ENCODE assay signal across 20 mouse cellular contexts in genomic region chr11:76566081-76566480, GRCm38 (mm10). TPM values are rescaled to one million over a fixed set of nuclear protein-coding genes. Genes with fewer than 3 reads are reported as not detected.
DNase-seq lines count a peak whose midpoint lies in the region; ATAC-seq and TF ChIP-seq lines count a peak whose summit lies in the region.
"Had no signal": no experiment of that assay in that cellular context is flagged by ENCODE, and none has a peak within 500 bp of the region (broad histone marks: within the 10 kb centered on the region; RNA-seq: fewer than 3 reads in every experiment).

No protein-coding gene starts in this region.

- no peak overlapping the region for H3K9ac ChIP-seq in CH12.LX (ENCODE audit: insufficient read depth, low read depth)
- no peak overlapping the region for H3K9ac ChIP-seq in embryonic facial prominence, embryonic 14.5 days (ENCODE audit: low read depth, low read length)
- H3K9ac ChIP-seq in midbrain, embryonic 13.5 days (replicated peaks): no peak overlapping the region
- H3K9ac ChIP-seq: heart, embryonic 15.5 days; intestine, embryonic 15.5 days had no signal

- peak overlapping the region; percentile 74; the same call in 1 of the 2 replicates for H3K27ac ChIP-seq in layer of hippocampus, adult 2 months
- H3K27ac ChIP-seq in CH12.LX (ENCODE audit: insufficient read depth, low read depth): no peak overlapping the region
- no peak overlapping the region for H3K27ac ChIP-seq in embryonic facial prominence, embryonic 14.5 days (replicated peaks; ENCODE audit: low read depth, low read length)
- H3K27ac ChIP-seq in midbrain, embryonic 13.5 days: no peak overlapping the region
- H3K27ac ChIP-seq: heart, adult 2 months; heart, embryonic 15.5 days; intestine, embryonic 15.5 days had no signal

- H3K4me2 ChIP-seq in CH12.LX (ENCODE audit: insufficient read depth, low read depth, poor library complexity, severe bottlenecking): no peak overlapping the region
- H3K4me2 ChIP-seq in embryonic facial prominence, embryonic 14.5 days (ENCODE audit: low read depth, low read length): no peak overlapping the region
- H3K4me2 ChIP-seq in midbrain, embryonic 13.5 days (replicated peaks): no peak overlapping the region
- H3K4me2 ChIP-seq: heart, embryonic 11.5 days; heart, embryonic 15.5 days; intestine, embryonic 15.5 days had no signal

- no peaks in the 10 kb centered on the region for H3K36me3 ChIP-seq in CH12.LX (replicated peaks in 1 of 2; ENCODE audit: control insufficient read depth in 1 of 2, insufficient read depth in 1 of 2, low read length in 1 of 2)
- H3K36me3 ChIP-seq in embryonic facial prominence, embryonic 14.5 days (ENCODE audit: control insufficient read depth, insufficient read depth, low read length): no peaks in the 10 kb centered on the region
- H3K36me3 ChIP-seq in midbrain, embryonic 13.5 days: no peaks in the 10 kb centered on the region
- H3K36me3 ChIP-seq: G1E; heart, embryonic 15.5 days; intestine, embryonic 15.5 days had no signal

- TF ChIP-seq EP300 in CH12.LX (IDR thresholded peaks at IDR 0.05; ENCODE audit: low read length): no peak

- 19% methylated on average over 3 of the region's 3 CpGs for WGBS in embryonic facial prominence, embryonic 14.5 days
- WGBS in midbrain, embryonic 13.5 days: 81% methylated on average over 3 of the region's 3 CpGs

- no peak for TF ChIP-seq POLR2A in CH12.LX (IDR thresholded peaks at IDR 0.05; ENCODE audit: low read depth, low read length)

- ATAC-seq in embryonic facial prominence, embryonic 14.5 days (ENCODE audit: low read depth): peak; percentile 61; the same call in 1 of the 2 replicates
- ATAC-seq in midbrain, embryonic 13.5 days: no peak
- no peak for ATAC-seq in cerebellum, adult (ENCODE audit: insufficient number of reproducible peaks, low FRiP score, low TSS enrichment)
- ATAC-seq: activated CD4-positive, CD25-positive, alpha-beta regulatory T cell, adult 4 months; forebrain, embryonic 16.5 days; intestine, embryonic 15.5 days had no signal

- no peak for TF ChIP-seq RAD21 in CH12.LX (IDR thresholded peaks at IDR 0.05; ENCODE audit: low read depth, low read length)

- dilution Hi-C loops in CH12.LX (cut with MboI; ENCODE audit: extremely low pct_ligation_motif_present, extremely low pct_unique_long_range_greater_than_20kb, low sequenced_read_pairs): no loop called here

- TF ChIP-seq CTCF in layer of hippocampus, adult 2 months (conservative IDR thresholded peaks at IDR 0.05): no peak
- no peak for TF ChIP-seq CTCF in CH12.LX (conservative IDR thresholded peaks at IDR 0.05 in 1 of 2, IDR thresholded peaks at IDR 0.05 in 1 of 2; ENCODE audit: low read depth in 2 of 2, low read length in 2 of 2)

- in situ Hi-C loops in CH12.LX (cut with MboI; ENCODE audit: low pct_ligation_motif_present, low pct_unique_long_range_greater_than_20kb, low sequenced_read_pairs): no loop called here

- peak overlapping the region; percentile 89; the same call in 1 of the 2 replicates for H3K4me3 ChIP-seq in layer of hippocampus, adult 2 months
- no peak overlapping the region for H3K4me3 ChIP-seq in CH12.LX (replicated peaks in 1 of 3; ENCODE audit: low read depth in 2 of 3, low read length in 2 of 3, poor library complexity in 1 of 3)
- no peak overlapping the region for H3K4me3 ChIP-seq in embryonic facial prominence, embryonic 14.5 days (ENCODE audit: low read depth, low read length)
- H3K4me3 ChIP-seq in midbrain, embryonic 13.5 days (replicated peaks): no peak overlapping the region
- H3K4me3 ChIP-seq: heart, adult 2 months; heart, embryonic 15.5 days; intestine, embryonic 15.5 days had no signal

- peaks cover 3 to 73% of the 10 kb centered on the region in 2 experiments; a peak in 3 of 4 replicates for H3K4me1 ChIP-seq in CH12.LX (ENCODE audit: control insufficient read depth in 1 of 2, insufficient read depth in 2 of 2)
- peaks cover 38% of the 10 kb centered on the region for H3K4me1 ChIP-seq in embryonic facial prominence, embryonic 14.5 days (ENCODE audit: control insufficient read depth, insufficient read depth, low read length)
- peaks cover 73% of the 10 kb centered on the region for H3K4me1 ChIP-seq in midbrain, embryonic 13.5 days (replicated peaks)

- H3K79me2 ChIP-seq in CH12.LX (replicated peaks; ENCODE audit: control insufficient read depth, extremely low read depth, insufficient read depth, poor library complexity, severe bottlenecking): no peaks in the 10 kb centered on the region

- DNase-seq in layer of hippocampus, adult 2 months (ENCODE audit: low spot score in 2 of 2): no peak
- DNase-seq in layer of hippocampus, postnatal 14 days (ENCODE audit: low spot score in 2 of 2): no peak
- DNase-seq in CH12.LX (ENCODE audit: extremely low read depth) (no peak), NIH3T3 (ENCODE audit: low read depth) (peak; percentile 52)
- peak; percentile 85 for DNase-seq in embryonic facial prominence, embryonic 14.5 days (ENCODE audit: low spot score)
- no peak for DNase-seq in T-cell, adult 2 months (ENCODE audit: low spot score)
- DNase-seq: adrenal gland, postnatal 14 days; cerebellum, adult 18-20 months; cerebellum, postnatal 10 days; gastrocnemius, postnatal 14 days; heart, adult 2 months; heart, postnatal 14 days had no signal

- H3K27me3 ChIP-seq in CH12.LX (replicated peaks): peaks cover 6% of the 10 kb centered on the region
- 0 out of 2 replicates have a peak, but pooled peaks cover 4% of the 10 kb centered on the region for H3K27me3 ChIP-seq in embryonic facial prominence, embryonic 14.5 days (replicated peaks; ENCODE audit: control insufficient read depth, insufficient read depth, low read length)
- no peaks in the 10 kb centered on the region for H3K27me3 ChIP-seq in midbrain, embryonic 13.5 days

- H3K9me3 ChIP-seq in CH12.LX (replicated peaks; ENCODE audit: low read length): peaks cover 4% of the 10 kb centered on the region
- H3K9me3 ChIP-seq in embryonic facial prominence, embryonic 14.5 days (ENCODE audit: control insufficient read depth, low read length): no peaks in the 10 kb centered on the region
- no peaks in the 10 kb centered on the region for H3K9me3 ChIP-seq in midbrain, embryonic 13.5 days
- H3K9me3 ChIP-seq: G1E; heart, embryonic 15.5 days; intestine, embryonic 15.5 days had no signal

TF ChIP-seq in CH12.LX, 34 proteins besides CTCF, POLR2A, EP300 and RAD21:
- TF ChIP-seq BHLHE40 (IDR thresholded peaks at IDR 0.05; ENCODE audit: low read depth, low read length) (0 out of 2 replicates have a peak, but pooled peaks have one; percentile 9), ETS1 (conservative IDR thresholded peaks at IDR 0.05; ENCODE audit: low read depth, low read length) (no peak)

RNA-seq across cellular contexts. Expression of gene Abr, which starts 56.0 kb away (rescaled TPM):
- total RNA-seq in layer of hippocampus, adult 2 months (2021): 100 to 1,000 TPM; 528 to 537 TPM
- total RNA-seq in layer of hippocampus, postnatal 14 days (2021): 100 to 1,000 TPM; 412 to 440 TPM
- total RNA-seq in CH12.LX (2012; rRNA removed) (37.4 and 38.5 TPM in 2 replicates), CH12.LX (2014; rRNA removed) (21.0 and 21.4 TPM in 2 replicates)
- polyA plus RNA-seq in CH12.LX (2012; ENCODE audit: insufficient read length, low read depth): 41.4 and 49.5 TPM in 2 replicates
- 35.3 and 41.4 TPM in 2 replicates for polyA plus RNA-seq in embryonic facial prominence, embryonic 14.5 days (2014; fragmentation: Nextera tagmentation; extraction: Ambion mirVana)
- 88.4 and 93.5 TPM in 2 replicates for polyA plus RNA-seq in midbrain, embryonic 13.5 days (2015; fragmentation: Nextera tagmentation; extraction: Ambion mirVana)
- polyA plus RNA-seq: G1E had no signal

Comparison
In these comparisons a context has a peak if more than half of its experiments do, and no peak if none do; other contexts are left out.
1. DNase-seq: peak in NIH3T3 (single experiment) and embryonic facial prominence, embryonic 14.5 days (single experiment); none in layer of hippocampus, adult 2 months (0 of 2), layer of hippocampus, postnatal 14 days (0 of 2), CH12.LX (single experiment) and T-cell, adult 2 months (single experiment).
2. RNA of gene Abr, which starts 56.0 kb away (total RNA-seq): 528 to 537 TPM in layer of hippocampus, adult 2 months and 412 to 440 TPM in layer of hippocampus, postnatal 14 days; 21.0 to 38.5 TPM in CH12.LX; every median in the first group is over 10 times any median in the second.